Mouse (Mus musculus) spleen, postnatal 0 days (tissue): ENCODE results near the gene Amotl1. TPM values are rescaled to one million over a fixed set of nuclear protein-coding genes. Genes with fewer than 3 reads are reported as not detected.

ENCODE experiments used
- polyA plus RNA-seq: library from polyadenylated mRNA; unstranded; fragments of >200 nt; fragmentation: Nextera tagmentation; extraction: Ambion mirVana; gene quantifications from 2 replicates; pipeline ENCODE4 v1.2.1, GENCODE M21; 2015

Amotl1 gene
- 2.7 and 3.6 TPM in 2 replicates for polyA plus RNA-seq

GRCm38 (mm10) chr9:14644956-14645355 is at the start of gene Amotl1:
Gene Amotl1 (minus strand): TSS chr9:14645056.

GRCm38 (mm10) chr9:14500023-14500915 is 144.6 kb downstream of the Amotl1 start, which contains the start of the genes Kdm4d and Cwc15:
Gene Kdm4d (minus strand): TSS chr9:14500482.
Gene Cwc15 (plus strand): TSS chr9:14500617.

Other genes with a start within 250 kb of the Amotl1 start
- 0.17 and 0.18 TPM in 2 replicates for gene Kdm4d, start 144.6 kb downstream of the Amotl1 start, polyA plus RNA-seq
- 104 and 106 TPM in 2 replicates for gene Cwc15, start 144.4 kb downstream of the Amotl1 start, polyA plus RNA-seq
- gene Piwil4, start 95.7 kb upstream of the Amotl1 start, polyA plus RNA-seq, result 0.11 and 0.22 TPM in 2 replicates
- 1.6 TPM in 2 replicates for gene Fut4, start 107.3 kb upstream of the Amotl1 start, polyA plus RNA-seq
- gene 1700012B09Rik, start 126.0 kb upstream of the Amotl1 start, polyA plus RNA-seq, result not detected in 2 replicates
- gene Mre11a, start 139.6 kb upstream of the Amotl1 start, polyA plus RNA-seq, result 18.6 and 18.8 TPM in 2 replicates
- 36.7 and 37.3 TPM in 2 replicates for gene Ankrd49, start 139.8 kb upstream of the Amotl1 start, polyA plus RNA-seq
- 0.12 TPM in 1 of 2 replicates, not detected in the other for gene Gpr83, start 215.2 kb upstream of the Amotl1 start, polyA plus RNA-seq